Mouse (Mus musculus) kidney, adult 2 months (tissue): ENCODE data around the gene Myod1.

ENCODE experiments used
- CTCF ChIP-seq: fragments of 200-500 bp; conservative IDR thresholded peaks from 2 replicates; pipeline ENCODE4 v1.5.1; 2011; ENCODE audit warnings: low read depth, mild to moderate bottlenecking, control low read depth, low read length, moderate library complexity, mixed read lengths; ENCODE audit not compliant: insufficient read depth, insufficient read length
- POLR2A ChIP-seq: fragments of 200-500 bp; IDR thresholded peaks from one replicate; pipeline ENCODE4 v1.6.1; 2011; ENCODE audit warnings: low read depth, low read length, control low read depth

- no peak for TF ChIP-seq CTCF
- TF ChIP-seq POLR2A: no peak
These were observed 28.6 kb upstream of the Myod1 start for GRCm38 (mm10) chr7:46347692-46348091.
